Mouse (Mus musculus) left cerebral cortex, adult 9 months (tissue): ENCODE data around the gene Trak1.
A peak's percentile ranks its signal among the peaks of the same experiment; 100 is the strongest.

Source experiments
- DNase-seq, 2 experiments: peaks; one replicate each; pipeline ENCODE4 v3.0.0; 2022; ENCODE audit warnings: low spot score in 2 of 2

The Trak1 gene

DNA sequence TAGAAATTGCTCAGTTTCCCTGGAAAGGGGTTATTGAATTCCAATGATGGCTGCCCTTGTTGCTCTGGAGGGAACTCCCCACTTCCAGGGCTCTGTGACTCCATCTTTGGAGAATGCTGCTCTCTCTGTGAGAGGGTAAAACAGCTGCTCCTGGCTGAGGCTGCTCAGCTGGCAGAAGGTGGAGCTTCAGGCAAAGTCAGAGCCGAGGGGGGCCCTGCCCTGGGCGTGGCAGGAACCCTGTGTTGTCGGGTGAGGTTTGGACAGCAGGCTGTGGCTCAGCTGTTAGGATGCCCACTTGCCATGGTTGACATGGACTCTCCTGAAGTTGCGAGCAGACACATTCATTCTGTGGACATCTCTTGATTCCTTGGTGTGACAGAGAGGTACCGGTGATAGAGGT is 49.3 kb downstream of the Trak1 start:
- no peak for DNase-seq

DNA sequence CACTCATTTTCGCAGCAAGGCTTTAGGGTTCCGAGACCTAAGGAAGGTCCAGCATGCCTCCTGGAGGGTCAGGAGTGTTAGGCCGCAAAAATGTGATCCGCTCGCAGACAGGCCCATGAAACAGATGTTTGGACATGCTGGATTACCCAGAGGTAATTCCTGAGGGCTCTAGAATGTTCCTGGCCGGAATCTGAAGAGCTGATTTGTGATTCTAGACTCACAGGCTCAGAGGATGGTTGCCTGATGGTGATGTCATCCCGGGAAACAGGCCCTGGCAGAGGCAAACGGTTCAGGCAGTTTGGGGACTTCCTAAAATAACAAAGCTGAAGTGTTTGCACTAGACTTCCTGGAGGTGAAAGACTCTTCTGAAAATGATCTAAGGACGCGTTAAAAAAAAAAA is 50.7 kb downstream of the Trak1 start:
- no peak for DNase-seq

DNA sequence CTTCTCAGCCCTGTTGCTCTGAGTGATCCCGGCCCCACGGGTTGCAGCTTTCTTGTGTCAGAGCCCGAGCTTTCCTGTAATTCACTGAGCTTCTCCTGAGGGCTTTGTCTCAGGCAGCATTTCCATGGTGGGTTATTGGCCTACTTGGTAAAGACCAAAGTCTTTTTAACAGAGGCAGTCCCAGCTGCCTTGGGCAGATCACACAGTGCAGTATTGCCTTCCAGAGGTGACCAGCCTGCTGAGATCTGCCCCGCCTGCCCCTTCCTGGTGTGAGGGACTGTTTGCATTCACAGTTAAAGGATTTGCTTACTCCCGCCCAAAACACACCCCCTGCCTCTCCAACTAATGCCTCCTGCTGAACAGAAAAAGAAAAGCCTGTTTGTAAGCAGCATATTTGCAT is 51.2 kb downstream of the Trak1 start:
- DNase-seq = no peak

DNA sequence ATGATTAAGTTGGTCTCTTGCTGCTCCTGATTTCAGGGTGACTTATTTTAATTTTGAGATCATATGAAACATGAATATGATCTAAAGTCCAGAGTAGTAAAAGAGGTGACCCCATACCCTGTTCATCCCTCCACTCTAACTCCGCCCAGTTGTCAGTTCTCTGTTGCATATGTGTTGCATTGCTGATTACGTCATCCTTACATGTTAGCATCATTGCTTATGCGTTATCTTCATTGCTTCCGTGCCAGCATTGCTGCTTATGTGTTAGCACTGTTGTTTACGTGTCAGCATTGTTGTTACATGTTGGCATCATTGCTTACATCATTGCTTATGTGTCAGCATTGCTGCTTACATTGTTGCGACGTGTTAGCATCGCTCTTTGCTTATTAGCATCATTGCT is 51.8 kb downstream of the Trak1 start:
- no peak for DNase-seq

DNA sequence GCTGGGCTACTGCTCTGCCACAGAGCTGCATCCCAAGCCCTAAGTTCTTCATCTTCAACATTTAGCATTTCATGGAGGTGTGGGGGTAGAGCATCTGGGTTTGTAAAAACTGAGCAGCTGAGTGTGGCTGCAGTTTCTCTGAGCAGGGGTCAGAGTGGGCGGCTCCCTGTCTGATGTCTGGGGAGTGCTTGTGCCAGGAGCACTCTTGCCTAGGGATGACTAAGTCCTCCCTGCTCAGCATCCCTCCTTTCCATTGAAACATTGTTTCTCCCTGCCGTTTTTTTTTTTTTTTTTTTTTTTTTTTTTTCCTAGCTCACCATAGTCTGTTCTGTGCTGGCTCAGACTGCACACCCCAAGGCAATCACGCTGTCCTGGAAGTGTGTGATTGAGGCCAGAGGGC is 53.3 kb downstream of the Trak1 start:
- no peak for DNase-seq

DNA sequence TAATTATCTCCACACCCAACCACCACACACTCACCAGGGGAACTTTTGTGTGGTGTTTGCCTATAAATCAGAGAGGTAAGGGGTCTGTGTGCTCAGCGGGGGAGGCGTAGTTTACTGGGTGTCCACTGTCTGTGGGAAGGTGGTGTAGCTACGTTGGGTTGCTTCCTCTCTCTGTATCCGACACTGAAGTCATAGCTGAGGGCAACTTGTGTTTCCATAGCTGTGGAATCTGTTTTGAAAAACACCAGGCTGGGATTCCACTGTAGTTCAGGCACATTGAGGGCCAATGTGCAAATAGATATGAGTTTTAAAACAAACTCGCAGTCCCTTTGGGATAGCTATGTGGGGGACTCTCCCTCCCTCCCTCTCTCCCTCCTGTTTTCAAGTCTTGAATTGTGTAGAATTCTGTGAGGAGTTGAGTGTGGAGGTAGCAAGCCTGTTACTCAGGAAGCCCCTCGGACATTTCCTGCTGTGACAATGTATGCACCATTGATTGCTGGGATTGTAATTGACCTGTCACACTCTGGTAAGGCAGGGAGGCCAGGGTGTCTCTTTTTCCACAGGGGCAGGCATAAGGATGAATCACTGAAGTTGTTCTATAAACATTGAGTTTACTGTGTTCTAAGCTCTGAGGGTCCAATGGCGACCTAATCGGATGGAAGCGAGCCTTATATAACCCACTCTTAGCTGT is 54.2 kb downstream of the Trak1 start:
- no peak for DNase-seq

DNA sequence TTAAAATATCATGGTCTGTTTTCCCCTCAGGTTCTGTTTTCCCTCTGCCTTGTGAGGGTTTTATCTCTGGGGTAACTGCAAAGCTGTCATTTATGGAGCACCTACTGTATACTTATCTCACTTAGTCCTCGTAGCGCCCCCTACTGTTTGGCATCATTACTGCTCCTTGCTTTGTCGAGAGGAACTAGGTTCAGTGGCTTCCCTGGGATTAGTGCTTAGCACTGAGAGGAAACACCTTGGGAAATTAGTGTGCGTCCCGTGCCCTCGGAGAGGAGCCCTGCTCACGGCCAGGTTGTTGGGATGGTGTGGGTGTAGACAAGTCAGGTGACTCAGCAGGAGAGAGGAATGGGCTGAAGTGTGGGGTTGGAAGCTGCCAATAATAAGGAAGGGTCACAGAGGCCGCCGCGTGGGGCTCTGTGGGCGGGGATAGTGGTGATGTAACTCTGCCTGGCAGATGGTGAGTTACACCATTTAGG is 54.9 kb downstream of the Trak1 start:
- DNase-seq = no peak

DNA sequence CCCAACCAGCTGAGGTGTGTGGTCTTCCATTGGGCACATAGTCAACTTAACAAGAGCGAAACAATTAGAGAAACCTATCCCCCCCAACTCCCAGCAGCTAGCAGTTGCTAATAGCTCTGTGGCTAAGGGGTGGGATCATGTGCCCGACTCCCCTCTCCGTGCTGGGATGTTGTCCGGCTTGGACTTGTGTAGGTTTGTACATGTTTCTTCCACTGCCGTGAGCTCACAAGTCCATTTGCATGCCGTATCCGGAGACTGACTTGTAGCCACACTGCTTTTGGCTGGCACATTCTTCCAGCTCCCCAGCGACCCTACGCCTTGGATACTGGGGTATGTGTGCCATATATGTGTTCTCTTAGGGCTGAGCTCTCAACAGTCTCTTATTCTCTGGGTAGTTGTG is 55.4 kb downstream of the Trak1 start:
- DNase-seq = no peak

DNA sequence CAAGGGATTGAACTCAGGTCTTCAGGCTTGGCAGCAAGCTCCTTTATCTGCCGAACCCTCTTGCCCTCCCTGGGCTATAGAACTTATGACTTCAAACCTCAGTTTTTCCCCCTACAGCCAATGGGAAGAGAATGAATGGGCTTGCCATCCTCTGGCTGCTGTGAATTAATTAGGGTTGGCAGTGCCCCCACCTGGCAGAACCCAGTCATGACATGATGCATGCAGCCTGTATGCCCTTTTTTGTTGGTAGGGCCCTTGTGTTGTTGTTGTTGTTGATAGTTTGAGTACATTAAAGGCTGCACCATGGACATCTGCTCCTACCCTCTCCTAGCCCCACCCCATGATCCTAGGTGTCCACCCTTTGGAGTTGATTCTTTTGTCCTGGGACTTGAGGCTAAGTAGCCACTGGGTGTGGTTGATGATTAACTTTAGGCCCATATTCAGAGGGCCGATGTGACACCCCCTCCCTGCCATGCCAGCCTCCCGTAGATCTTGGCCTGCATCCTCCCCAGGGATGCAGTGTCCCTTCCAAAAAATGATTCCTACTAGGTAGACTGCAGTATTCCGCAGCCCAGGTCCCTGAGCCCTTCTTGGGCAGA is 57.6 kb downstream of the Trak1 start:
- DNase-seq = no peak

DNA sequence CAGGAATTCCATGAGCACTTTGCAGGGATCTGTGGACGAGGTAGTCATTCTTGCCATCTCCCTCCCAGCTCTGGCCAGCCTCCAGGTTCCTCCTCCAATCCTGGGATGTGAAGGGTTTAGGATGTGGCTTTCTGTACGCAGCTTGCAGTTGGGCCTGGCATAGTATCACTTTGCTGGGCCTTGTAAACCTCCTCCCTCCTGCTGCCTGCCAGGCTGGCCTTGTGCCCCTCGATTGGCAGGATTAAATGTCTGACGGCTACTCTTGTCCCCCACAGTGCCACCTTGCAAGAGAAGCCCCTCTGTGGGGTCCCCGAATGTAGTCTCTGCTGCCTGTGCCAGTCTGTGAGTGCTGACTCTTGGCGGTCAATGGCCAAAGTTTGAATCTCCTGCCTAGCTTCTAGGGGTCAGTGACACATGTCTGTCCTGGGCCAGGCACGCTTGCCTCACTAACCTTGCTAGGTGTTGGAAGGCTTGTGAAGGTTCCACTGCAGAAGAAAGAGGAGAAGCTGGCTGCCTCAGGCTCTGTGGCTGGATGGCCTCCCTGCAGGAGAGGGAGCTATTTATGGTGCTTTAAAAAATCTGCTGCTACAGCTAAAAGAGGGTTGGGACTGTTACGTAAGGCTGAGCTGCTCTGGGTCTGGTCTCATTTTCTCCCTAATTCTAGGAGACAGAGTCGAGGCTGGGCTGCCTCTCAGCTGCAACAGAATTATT is 58.3 kb downstream of the Trak1 start:
- peak; percentile 85 to 89 for DNase-seq

DNA sequence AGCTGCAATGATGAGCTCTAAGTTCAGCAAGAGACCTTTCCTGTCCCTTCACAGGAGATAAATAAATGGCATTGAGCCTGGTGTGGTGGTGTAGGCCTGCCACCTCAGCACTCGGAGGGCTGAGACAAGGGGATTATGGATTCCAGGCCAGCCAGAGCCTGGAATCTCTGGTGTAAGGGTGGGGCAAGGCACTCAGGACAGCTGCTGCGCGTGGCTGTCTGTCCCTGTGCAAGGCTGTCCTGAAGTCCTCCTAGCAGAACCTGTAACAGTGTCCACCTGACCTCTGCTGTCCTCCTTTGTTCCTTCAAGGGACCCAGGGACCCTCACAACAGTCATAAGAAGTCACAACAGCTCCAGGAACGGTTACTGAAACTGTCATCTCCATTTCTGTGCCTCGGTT is 59.8 kb downstream of the Trak1 start:
- DNase-seq = no peak

DNA sequence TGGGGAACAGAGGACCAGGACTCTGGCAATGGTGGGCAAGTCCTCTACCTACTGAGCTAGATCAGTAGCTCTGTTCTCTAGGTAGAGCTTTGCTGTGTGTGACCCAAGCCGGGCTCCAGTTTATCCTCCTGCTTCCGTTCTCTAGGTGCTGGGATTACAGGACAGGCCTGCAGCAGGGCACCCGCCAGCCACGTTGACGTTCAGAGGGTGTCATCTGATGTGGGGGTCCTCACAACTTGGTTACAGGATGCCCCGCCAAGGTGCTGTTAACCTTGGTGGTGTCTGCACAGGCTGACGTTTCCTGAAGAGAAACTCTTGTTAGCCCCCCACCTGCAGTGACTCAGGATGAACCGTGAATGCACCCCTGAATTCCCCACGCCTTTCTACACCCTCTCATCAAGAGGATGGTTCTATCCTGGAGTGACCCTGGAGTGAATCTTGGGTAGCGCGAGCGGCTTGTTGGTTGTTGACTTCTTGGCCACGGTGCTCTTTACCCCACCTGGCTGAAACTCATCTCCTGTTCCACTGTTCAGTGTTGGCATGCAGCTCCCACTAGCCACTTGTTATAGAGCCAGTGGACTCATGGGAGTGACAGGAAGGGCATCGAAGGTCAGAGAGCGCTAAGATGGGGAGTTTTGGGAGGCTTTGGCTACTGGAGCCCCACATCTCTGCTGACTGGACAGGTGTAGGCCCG is 60.4 kb downstream of the Trak1 start:
- no peak for DNase-seq

DNA sequence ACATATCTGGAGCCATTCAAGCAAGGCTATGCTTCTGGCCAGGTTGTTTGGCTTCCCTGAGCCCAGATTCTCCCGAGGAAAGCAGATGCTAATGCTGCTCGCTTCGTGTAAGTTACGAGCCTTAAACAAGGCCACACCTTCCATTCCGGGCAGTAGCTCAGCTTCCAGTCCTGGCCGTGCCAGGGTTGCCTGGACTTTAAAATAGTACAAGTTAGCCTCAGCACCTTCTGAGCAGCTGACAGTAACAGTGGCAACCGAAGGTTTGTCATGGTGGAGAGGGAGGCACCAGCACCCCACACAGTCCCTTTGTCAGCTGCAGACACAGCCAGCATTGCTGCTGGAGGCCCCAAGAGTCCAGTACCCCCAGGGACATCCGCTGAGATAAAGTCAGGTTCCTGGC is 61.1 kb downstream of the Trak1 start:
- DNase-seq = no peak

DNA sequence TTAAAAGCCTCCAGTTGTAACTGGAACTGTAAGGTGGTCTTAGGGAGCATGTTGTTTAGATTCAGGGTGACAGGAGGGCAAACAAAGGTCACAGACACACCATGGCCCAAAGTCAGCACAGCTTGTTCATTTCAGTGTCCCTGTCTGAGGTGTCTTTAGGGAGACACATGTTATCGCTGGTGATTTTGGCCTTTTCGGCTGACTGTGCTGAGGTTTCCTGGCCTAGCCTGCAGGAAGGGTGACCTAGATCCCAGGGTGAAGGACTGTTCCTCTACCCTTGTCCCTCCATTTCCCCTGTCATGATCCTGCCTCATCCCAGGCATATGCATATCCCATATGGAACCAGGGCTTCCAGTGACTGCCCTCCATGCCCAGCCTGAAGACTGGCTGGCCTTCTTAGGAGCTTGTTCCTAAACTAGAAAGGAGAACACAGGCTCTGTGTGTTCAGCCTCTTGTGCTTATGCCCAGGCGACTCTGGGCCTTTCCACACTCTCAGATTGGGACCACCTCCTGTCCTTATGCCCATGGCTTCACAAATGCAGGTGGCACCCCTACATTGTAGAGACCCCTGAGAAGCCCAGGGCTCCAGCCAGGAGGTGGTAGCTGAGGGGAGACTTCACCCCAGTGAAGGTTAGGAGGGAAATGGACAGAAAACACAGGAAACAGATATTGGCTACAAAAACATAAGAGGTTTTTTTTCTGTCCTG is 62.1 kb downstream of the Trak1 start:
- DNase-seq = no peak

DNA sequence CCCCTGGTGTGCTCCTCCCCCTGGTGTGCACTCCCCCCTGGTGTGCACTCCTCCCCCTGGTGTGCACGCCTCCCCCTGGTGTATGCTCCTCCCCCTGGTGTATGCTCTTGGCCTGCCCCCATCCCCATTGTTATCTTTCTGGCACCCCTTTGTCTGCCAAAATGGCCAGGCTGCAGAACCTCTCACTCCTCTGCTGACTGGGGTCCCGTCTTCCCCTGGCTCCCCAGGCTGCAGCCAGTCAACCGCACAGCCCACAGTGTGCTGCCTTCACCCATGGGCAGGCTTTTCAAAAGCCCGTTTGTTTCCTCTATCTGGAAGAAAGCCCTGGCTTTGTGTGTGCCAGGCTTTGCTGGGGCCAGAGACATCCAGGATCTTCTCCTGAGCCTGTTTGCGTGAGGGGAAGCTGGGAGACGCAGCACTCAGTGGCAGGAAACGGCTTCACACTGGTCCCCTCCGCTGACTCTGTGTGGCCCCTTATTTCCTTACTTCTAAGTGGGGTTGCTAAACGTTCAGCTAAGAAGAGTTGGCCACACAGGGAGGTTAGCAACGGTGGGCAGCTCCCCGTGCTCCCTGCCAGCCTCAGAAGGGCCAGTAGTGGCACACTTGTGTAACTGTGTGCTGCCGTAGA is 63.1 kb downstream of the Trak1 start:
- peak in 1 of 2 experiments; percentile 74 for DNase-seq

DNA sequence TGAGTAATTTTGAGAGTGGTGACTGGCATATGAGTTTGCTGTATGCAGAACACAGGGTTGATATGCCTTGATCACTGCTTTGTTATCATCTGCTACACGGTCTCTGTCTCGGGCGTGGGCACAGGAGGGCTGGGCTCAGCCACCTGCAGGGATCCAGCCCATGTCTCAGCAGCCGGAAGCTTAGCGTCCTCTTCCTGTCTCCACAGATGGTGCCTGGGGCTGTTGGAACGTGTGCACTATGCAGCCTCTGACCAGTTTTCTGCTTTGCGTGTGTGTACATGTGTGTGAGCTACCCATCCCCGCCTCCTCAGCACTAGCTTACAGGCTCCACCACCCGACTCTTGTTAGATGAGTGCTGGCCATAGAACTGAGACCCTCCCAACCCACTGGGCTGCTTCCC is 63.7 kb downstream of the Trak1 start:
- no peak for DNase-seq

DNA sequence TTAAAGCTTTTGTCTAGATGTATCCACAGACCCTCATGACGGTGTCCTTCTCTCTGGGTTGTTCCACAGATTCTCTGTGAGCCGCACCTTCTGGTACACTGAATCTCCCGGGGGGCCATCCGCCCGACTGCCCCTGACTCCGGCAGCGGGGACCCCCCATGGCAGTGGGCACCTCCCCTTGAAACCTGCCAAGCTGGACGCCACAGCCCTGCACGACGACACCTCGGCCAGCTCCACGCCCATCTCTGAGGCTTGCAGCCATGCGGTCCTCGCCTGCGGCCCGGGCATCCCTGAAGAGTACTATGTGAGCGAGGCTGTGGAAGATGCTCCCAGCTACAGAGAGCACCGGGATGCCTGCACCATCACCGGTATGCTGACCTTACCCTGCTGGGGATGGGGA is 66.6 kb downstream of the Trak1 start:
- DNase-seq = no peak

DNA sequence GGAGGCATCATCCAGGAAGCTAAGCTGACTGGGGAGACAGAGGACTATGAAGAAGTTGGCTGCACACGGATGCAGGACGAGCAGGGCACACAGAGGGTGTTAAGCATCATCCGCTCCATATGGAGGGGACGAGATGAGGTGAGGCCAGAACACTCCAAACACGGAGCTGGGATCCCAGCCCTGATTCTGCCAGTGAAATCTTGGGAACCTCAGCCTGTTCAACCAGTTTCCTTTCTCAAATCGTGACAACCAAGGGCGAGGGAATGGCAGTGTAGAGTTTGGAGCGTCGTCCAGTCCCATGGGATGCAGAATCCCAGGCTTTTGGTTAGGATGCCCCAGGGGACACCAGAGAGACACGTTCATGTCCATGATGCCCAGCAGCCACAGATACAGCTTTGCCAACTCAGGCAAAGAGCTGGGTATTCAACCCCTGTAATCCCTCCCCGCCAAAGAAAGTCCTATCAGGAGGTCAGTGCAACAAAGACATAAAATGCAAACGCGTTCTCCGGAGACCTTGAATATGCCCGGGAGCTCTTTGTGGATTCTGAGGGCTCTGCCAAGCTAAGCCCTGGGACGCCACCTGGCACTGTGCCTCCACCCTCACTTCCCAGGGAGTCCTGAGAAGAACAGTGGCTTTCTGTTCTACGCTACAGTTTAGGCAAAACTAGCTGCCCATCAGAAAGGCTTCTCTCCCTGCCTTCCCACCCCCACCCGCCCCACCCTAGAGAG is 69.0 kb downstream of the Trak1 start:
- DNase-seq = peak in 1 of 2 experiments; percentile 76

DNA sequence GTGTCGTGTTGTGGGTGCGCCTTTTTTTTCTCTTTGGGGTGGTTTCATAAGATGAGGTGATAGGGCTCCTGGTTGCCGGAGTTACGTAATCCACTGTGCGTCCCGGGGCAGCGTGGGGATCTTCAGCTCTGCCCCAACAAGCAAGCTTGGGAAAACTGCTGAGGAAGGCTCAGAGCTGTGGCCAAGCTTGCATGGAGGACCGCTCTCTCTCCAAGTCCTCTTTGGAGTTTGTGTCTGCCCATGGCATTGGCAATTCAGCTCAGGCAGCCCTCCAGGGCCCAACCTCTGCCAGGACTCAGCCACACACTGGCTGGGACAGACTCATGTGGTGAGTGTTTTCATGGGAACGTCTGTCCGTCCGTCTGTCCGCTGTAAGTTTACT is 69.6 kb downstream of the Trak1 start:
- DNase-seq = no peak

DNA sequence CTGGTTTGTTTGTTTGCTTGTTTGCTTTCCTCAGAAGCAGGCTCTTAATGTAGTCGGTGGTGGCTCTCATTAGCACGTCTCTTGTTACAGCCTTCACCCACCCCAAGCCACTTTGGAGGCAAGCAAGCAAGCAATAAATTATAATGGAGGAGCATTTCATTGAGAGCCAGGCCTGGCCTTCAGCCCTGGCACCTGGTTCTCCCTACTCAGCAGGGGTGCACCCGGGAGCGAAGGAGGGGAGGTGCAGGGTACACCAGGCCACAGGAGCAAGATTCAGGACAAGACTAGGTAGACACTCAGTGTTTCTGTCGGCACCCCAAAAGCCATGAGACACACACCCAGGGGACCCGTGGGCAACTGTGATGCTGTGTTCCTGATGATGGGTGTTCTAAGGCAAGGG is 72.3 kb downstream of the Trak1 start:
- DNase-seq = no peak
